Mouse (Mus musculus) myocyte (in vitro differentiated cells): ENCODE measurements around the gene Nfam1.

Experiments used
- E2F4 ChIP-seq: IDR thresholded peaks from one replicate; pipeline ENCODE4 v1.6.1; 2011; ENCODE audit warnings: mild to moderate bottlenecking, control low read depth, moderate library complexity; ENCODE audit not compliant: insufficient read depth
- MYOD1 ChIP-seq, 3 experiments: IDR thresholded peaks; one replicate each; pipeline ENCODE4 v1.6.1; 2011; ENCODE audit warnings: control low read depth in 2 of 3, low read depth in 2 of 3, mild to moderate bottlenecking in 2 of 3, moderate library complexity in 1 of 3; ENCODE audit not compliant: insufficient read length in 2 of 3, control insufficient read depth in 1 of 3
- POLR2A ChIP-seq: IDR thresholded peaks from one replicate; pipeline ENCODE4 v1.6.1; 2011; ENCODE audit warnings: low read depth, mild to moderate bottlenecking, control low read depth, moderate library complexity; ENCODE audit not compliant: insufficient read length
- POLR2AphosphoS2 ChIP-seq: IDR thresholded peaks from one replicate; pipeline ENCODE4 v1.6.1; 2011; ENCODE audit warnings: low read depth, control low read depth; ENCODE audit not compliant: insufficient read length
- USF1 ChIP-seq: IDR thresholded peaks from one replicate; pipeline ENCODE4 v1.6.1; 2011; ENCODE audit warnings: low read depth, mild to moderate bottlenecking, control low read depth, moderate library complexity

GRCm38 (mm10) chr15:83075607-83076525 is 42.8 kb upstream of the Nfam1 start:
- TF ChIP-seq POLR2A (no peak), MYOD1 (IDR thresholded peaks at IDR 0.05; ENCODE audit: control insufficient read depth in 1 of 3, insufficient read length in 2 of 3, low read depth in 2 of 3) (no peak), E2F4 (no peak), POLR2AphosphoS2 (no peak), USF1 (no peak)
